Mouse (Mus musculus) kidney, adult 2 months (tissue): ENCODE data around the gene Doc2a.

Experiments used
- CTCF ChIP-seq: fragments of 200-500 bp; conservative IDR thresholded peaks from 2 replicates; pipeline ENCODE4 v1.5.1; 2011; ENCODE audit warnings: low read depth, mild to moderate bottlenecking, control low read depth, low read length, moderate library complexity, mixed read lengths; ENCODE audit not compliant: insufficient read depth, insufficient read length
- POLR2A ChIP-seq: fragments of 200-500 bp; IDR thresholded peaks from one replicate; pipeline ENCODE4 v1.6.1; 2011; ENCODE audit warnings: low read depth, low read length, control low read depth

GRCm38 (mm10) chr7:126816494-126816893, 30.7 kb upstream of the Doc2a start:
- TF ChIP-seq CTCF (no peak), POLR2A (no peak)
